1 mouse cellular context compared by ENCODE assay signal in the genomic region with DNA sequence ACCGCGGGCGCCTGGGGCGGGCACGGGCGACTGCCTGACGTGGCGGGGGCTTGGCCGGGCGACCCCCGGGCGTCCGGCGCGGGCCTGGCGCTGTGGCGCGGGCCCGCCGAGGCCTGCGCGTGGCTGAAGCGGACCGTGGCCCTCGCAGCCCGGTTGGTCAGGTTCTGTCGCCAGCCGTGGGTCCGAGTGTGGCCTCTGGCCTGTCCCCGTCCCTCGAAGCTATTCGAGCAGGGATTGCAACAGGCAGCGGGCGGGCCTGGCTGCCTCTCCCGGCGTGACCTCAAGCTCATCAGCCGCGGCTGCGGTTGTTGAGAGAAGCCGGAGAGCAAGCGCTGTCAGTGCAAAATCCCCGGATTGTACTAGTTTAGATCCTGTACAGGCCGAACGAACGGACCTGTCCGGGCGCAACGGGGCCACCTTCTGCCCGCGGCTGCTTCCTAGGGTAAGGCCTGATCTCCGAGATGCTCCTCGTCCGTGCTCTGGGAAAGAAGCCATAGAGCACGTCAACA.
TF ChIP-seq lines count a peak whose summit lies in the region.

No protein-coding gene starts in this region.

TF ChIP-seq in MEL, 35 proteins besides CTCF, POLR2A, EP300 and RAD21 (continued from another document):
- TF ChIP-seq TAL1 (IDR thresholded peaks at IDR 0.05; ENCODE audit: low read length) (no peak), CHD1 (IDR thresholded peaks at IDR 0.05; ENCODE audit: low read depth, low read length) (no peak), CHD2 (IDR thresholded peaks at IDR 0.05; ENCODE audit: low read length) (no peak), MAFK (IDR thresholded peaks at IDR 0.05; ENCODE audit: borderline replicate concordance, low read depth, low read length) (no peak)
